ENCODE assay signal across 8 mouse cellular contexts in genomic region chr17:30611221-30612074, GRCm38 (mm10). TPM values are rescaled to one million over a fixed set of nuclear protein-coding genes. Genes with fewer than 3 reads are reported as not detected.
DNase-seq lines count a peak whose midpoint lies in the region; ATAC-seq and TF ChIP-seq lines count a peak whose summit lies in the region.

No protein-coding gene starts in this region.

- peaks cover 7% of the 10 kb centered on the region; the same call in 1 of the 2 replicates for H3K9me3 ChIP-seq in heart, embryonic 12.5 days (replicated peaks)
- no peaks in the 10 kb centered on the region for H3K9me3 ChIP-seq in ES-Bruce4 (replicated peaks; ENCODE audit: control insufficient read depth, insufficient read depth, low read length, poor library complexity, severe bottlenecking)
- no peaks in the 10 kb centered on the region for H3K9me3 ChIP-seq in forebrain, embryonic 13.5 days (replicated peaks)
- no peaks in the 10 kb centered on the region for H3K9me3 ChIP-seq in stomach, postnatal 0 days (ENCODE audit: control insufficient read depth, low read length)

- H3K79me2 ChIP-seq in liver, adult 2 months (ENCODE audit: control insufficient read depth, insufficient read depth, low read length) = peaks cover 28% of the 10 kb centered on the region

- no peak for TF ChIP-seq POLR2A in ES-Bruce4 (IDR thresholded peaks at IDR 0.05; ENCODE audit: insufficient read depth, low read length)
- no peak for TF ChIP-seq POLR2A in liver, adult 2 months (IDR thresholded peaks at IDR 0.05; ENCODE audit: extremely low read depth, insufficient read depth, low read length)

- H3K27me3 ChIP-seq in heart, embryonic 12.5 days (replicated peaks) = no peaks in the 10 kb centered on the region
- no peaks in the 10 kb centered on the region for H3K27me3 ChIP-seq in ES-Bruce4 (ENCODE audit: control insufficient read depth, insufficient read depth, low read length, poor library complexity, severe bottlenecking)
- no peaks in the 10 kb centered on the region for H3K27me3 ChIP-seq in forebrain, embryonic 13.5 days
- no peaks in the 10 kb centered on the region for H3K27me3 ChIP-seq in liver, adult 2 months (ENCODE audit: control insufficient read depth, insufficient read depth, low read length)
- no peaks in the 10 kb centered on the region for H3K27me3 ChIP-seq in stomach, postnatal 0 days (ENCODE audit: control insufficient read depth, insufficient read depth, low read length)

- ATAC-seq in heart, embryonic 12.5 days (ENCODE audit: insufficient number of reproducible peaks, low FRiP score) = no peak
- ATAC-seq in forebrain, embryonic 13.5 days = no peak
- peak; percentile 31 for ATAC-seq in stomach, postnatal 0 days (ENCODE audit: low FRiP score, low TSS enrichment)

- peaks cover 35% of the 10 kb centered on the region for H3K4me1 ChIP-seq in heart, embryonic 12.5 days (replicated peaks)
- no peaks in the 10 kb centered on the region for H3K4me1 ChIP-seq in ES-Bruce4 (ENCODE audit: control insufficient read depth, insufficient read depth, low read length)
- H3K4me1 ChIP-seq in forebrain, embryonic 13.5 days = peaks cover 37% of the 10 kb centered on the region
- peaks cover 23% of the 10 kb centered on the region for H3K4me1 ChIP-seq in liver, adult 2 months (ENCODE audit: control insufficient read depth, insufficient read depth, low read length)
- no peaks in the 10 kb centered on the region; the same call in none of the 2 replicates for H3K4me1 ChIP-seq in stomach, postnatal 0 days (replicated peaks; ENCODE audit: control insufficient read depth, insufficient read depth)

- TF ChIP-seq EP300 in ES-Bruce4 (IDR thresholded peaks at IDR 0.05; ENCODE audit: insufficient read depth, low read depth, low read length) = no peak
- no peak for TF ChIP-seq EP300 in stomach, postnatal 0 days (optimal IDR thresholded peaks at IDR 0.05)

- WGBS in heart, embryonic 12.5 days = 23% methylated on average over 18 of the region's 18 CpGs
- 26% methylated on average over 18 of the region's 18 CpGs for whole genome bisulfite sequencing in forebrain, embryonic 13.5 days
- WGBS in liver, adult 2 months = 6% methylated on average over 18 of the region's 18 CpGs
- WGBS in stomach, postnatal 0 days = 19% methylated on average over 18 of the region's 18 CpGs

- peak overlapping the region; percentile 83 for H3K4me2 ChIP-seq in heart, embryonic 12.5 days
- peak overlapping the region; percentile 73 for H3K4me2 ChIP-seq in forebrain, embryonic 13.5 days
- H3K4me2 ChIP-seq in stomach, postnatal 0 days (replicated peaks; ENCODE audit: low read depth) = peak overlapping the region; percentile 62

- DNase-seq in heart, postnatal 36 days = no peak
- peak; percentile 90 for DNase-seq in liver, adult 2 months (ENCODE audit: extremely low read depth, low read depth, low spot score)
- DNase-seq in stomach, postnatal 0 days (ENCODE audit: low spot score) = peak; percentile 30
- no peak for DNase-seq in cerebellum, adult 11 months
- DNase-seq in left cerebral cortex, adult 9 months (ENCODE audit: low spot score in 2 of 2) = no peak

- H3K4me3 ChIP-seq in heart, embryonic 12.5 days = peak overlapping the region; percentile 92
- peak overlapping the region; percentile 90 for H3K4me3 ChIP-seq in ES-Bruce4 (ENCODE audit: low read depth, low read length)
- peak overlapping the region; percentile 72 for H3K4me3 ChIP-seq in forebrain, embryonic 13.5 days
- H3K4me3 ChIP-seq in liver, adult 2 months (ENCODE audit: insufficient read depth, low read depth, low read length) = peak overlapping the region; percentile 97
- H3K4me3 ChIP-seq in stomach, postnatal 0 days (ENCODE audit: low read depth, low read length) = peak overlapping the region; percentile 67

- H3K27ac ChIP-seq in heart, embryonic 12.5 days (ENCODE audit: poor library complexity, severe bottlenecking) = peak overlapping the region; percentile 92
- H3K27ac ChIP-seq in ES-Bruce4 (ENCODE audit: insufficient read depth, low read length) = peak overlapping the region; percentile 32
- H3K27ac ChIP-seq in forebrain, embryonic 13.5 days = peak overlapping the region; percentile 70; the same call in 1 of the 2 replicates
- peak overlapping the region; percentile 97 for H3K27ac ChIP-seq in liver, adult 2 months (replicated peaks; ENCODE audit: insufficient read depth, low read depth, low read length)
- peak overlapping the region; percentile 92 for H3K27ac ChIP-seq in stomach, postnatal 0 days (replicated peaks)

- H3K36me3 ChIP-seq in heart, embryonic 12.5 days = 0 out of 2 replicates have a peak, but pooled peaks cover 8% of the 10 kb centered on the region
- H3K36me3 ChIP-seq in ES-Bruce4 (ENCODE audit: control insufficient read depth, insufficient read depth, low read length, poor library complexity, severe bottlenecking) = peaks cover 2% of the 10 kb centered on the region; the same call in 1 of the 2 replicates
- H3K36me3 ChIP-seq in forebrain, embryonic 13.5 days (ENCODE audit: poor library complexity, severe bottlenecking) = no peaks in the 10 kb centered on the region
- no peaks in the 10 kb centered on the region for H3K36me3 ChIP-seq in liver, adult 2 months (ENCODE audit: control insufficient read depth, insufficient read depth, low read length)
- no peaks in the 10 kb centered on the region for H3K36me3 ChIP-seq in stomach, postnatal 0 days (ENCODE audit: control insufficient read depth, insufficient read depth, low read length)

- intact Hi-C loops in heart, postnatal 36 days (cut with DNase I) = loop anchor here (2.0 kb wide), 1 partner anchor 35 kb away; the partner anchor contains the start of gene Btbd9

- no peak for TF ChIP-seq CTCF in ES-Bruce4 (IDR thresholded peaks at IDR 0.05; ENCODE audit: low read depth, low read length)
- TF ChIP-seq CTCF in liver, adult 2 months (IDR thresholded peaks at IDR 0.05; ENCODE audit: low read depth, low read length) = no peak
- TF ChIP-seq CTCF in stomach, postnatal 0 days (IDR thresholded peaks at IDR 0.05; ENCODE audit: low read depth) = no peak

- H3K9ac ChIP-seq in heart, embryonic 12.5 days = peak overlapping the region; percentile 95
- H3K9ac ChIP-seq in ES-Bruce4 (ENCODE audit: low read depth, poor library complexity, severe bottlenecking) = peak overlapping the region; percentile 62
- H3K9ac ChIP-seq in forebrain, embryonic 13.5 days = peak overlapping the region; percentile 83
- peak overlapping the region; percentile 98 for H3K9ac ChIP-seq in liver, adult 2 months (ENCODE audit: low read depth, low read length)
- peak overlapping the region; percentile 86 for H3K9ac ChIP-seq in stomach, postnatal 0 days (ENCODE audit: low read length)

RNA-seq across cellular contexts. Expression of gene Dnah8, which starts 12.7 kb away (rescaled TPM):
- polyA plus RNA-seq in heart, embryonic 12.5 days (2016; fragmentation: Nextera tagmentation; extraction: Ambion mirVana) = 2.1 and 2.2 TPM in 2 replicates
- total RNA-seq in heart, postnatal 36 days (2021) = 1 to 10 TPM; 1.2 TPM
- 25.8 and 34.7 TPM in 2 replicates for polyA plus RNA-seq in ES-Bruce4 (2011; ENCODE audit: insufficient read depth, insufficient read length, low read depth, missing spikeins)
- 0.84 and 0.85 TPM in 2 replicates for polyA plus RNA-seq in forebrain, embryonic 13.5 days (2015; fragmentation: Nextera tagmentation; extraction: Ambion mirVana)
- total RNA-seq in liver, adult 2 months (2014; rRNA removed) = 0.13 and 0.18 TPM in 2 replicates
- polyA plus RNA-seq in liver, adult 2 months (2012; rRNA removed) = 0.15 and 0.20 TPM in 2 replicates
- 0.47 and 0.92 TPM in 2 replicates for polyA plus RNA-seq in stomach, postnatal 0 days (2015; fragmentation: Nextera tagmentation; extraction: Ambion mirVana)

RNA-seq across cellular contexts. Expression of gene Glo1, which starts 15.2 kb away (rescaled TPM):
- 232 and 236 TPM in 2 replicates for polyA plus RNA-seq in heart, embryonic 12.5 days (2016; fragmentation: Nextera tagmentation; extraction: Ambion mirVana)
- total RNA-seq in heart, postnatal 36 days (2021) = 100 to 1,000 TPM; 149 to 154 TPM
- polyA plus RNA-seq in ES-Bruce4 (2011; ENCODE audit: insufficient read depth, insufficient read length, low read depth, missing spikeins) = 175 and 190 TPM in 2 replicates
- 191 and 194 TPM in 2 replicates for polyA plus RNA-seq in forebrain, embryonic 13.5 days (2015; fragmentation: Nextera tagmentation; extraction: Ambion mirVana)
- 384 and 388 TPM in 2 replicates for total RNA-seq in liver, adult 2 months (2014; rRNA removed)
- polyA plus RNA-seq in liver, adult 2 months (2012; rRNA removed) = 229 and 239 TPM in 2 replicates
- polyA plus RNA-seq in stomach, postnatal 0 days (2015; fragmentation: Nextera tagmentation; extraction: Ambion mirVana) = 172 and 190 TPM in 2 replicates

RNA-seq across cellular contexts. Expression of gene Btbd9, which starts 35.2 kb away (rescaled TPM):
- 41.3 and 42.0 TPM in 2 replicates for polyA plus RNA-seq in heart, embryonic 12.5 days (2016; fragmentation: Nextera tagmentation; extraction: Ambion mirVana)
- 10 to 100 TPM; 17.0 to 17.4 TPM for total RNA-seq in heart, postnatal 36 days (2021)
- 19.2 and 21.6 TPM in 2 replicates for polyA plus RNA-seq in ES-Bruce4 (2011; ENCODE audit: insufficient read depth, insufficient read length, low read depth, missing spikeins)
- polyA plus RNA-seq in forebrain, embryonic 13.5 days (2015; fragmentation: Nextera tagmentation; extraction: Ambion mirVana) = 111 and 116 TPM in 2 replicates
- total RNA-seq in liver, adult 2 months (2014; rRNA removed) = 12.8 and 14.7 TPM in 2 replicates
- 12.7 and 15.8 TPM in 2 replicates for polyA plus RNA-seq in liver, adult 2 months (2012; rRNA removed)
- 32.9 and 34.6 TPM in 2 replicates for polyA plus RNA-seq in stomach, postnatal 0 days (2015; fragmentation: Nextera tagmentation; extraction: Ambion mirVana)

Comparison
In these comparisons a context has a peak if more than half of its experiments do, and no peak if none do; other contexts are left out.
1. H3K27ac ChIP-seq: peak in every context shown above with its lines; median percentile 97 in liver, adult 2 months; 92 in heart, embryonic 12.5 days; 92 in stomach, postnatal 0 days; 70 in forebrain, embryonic 13.5 days; 32 in ES-Bruce4.
2. DNase-seq: peak in liver, adult 2 months (single experiment) and stomach, postnatal 0 days (single experiment); none in heart, postnatal 36 days (0 of 2), cerebellum, adult 11 months (single experiment) and left cerebral cortex, adult 9 months (0 of 2).
3. Peak in every context shown above with its lines, with median percentiles within 50 percentile points of each other: H3K4me2 ChIP-seq, H3K4me3 ChIP-seq and H3K9ac ChIP-seq.